Mouse (Mus musculus) liver, embryonic 14.5 days (tissue): ENCODE results near the gene Mcoln3. TPM values are rescaled to one million over a fixed set of nuclear protein-coding genes. Genes with fewer than 3 reads are reported as not detected.

Experiments used
- ATAC-seq: fragments of 200-750 bp; cut with Nextera tagmentation; 2 replicates; pipeline ENCODE4 v1.8.0; 2017; ENCODE audit warnings: moderate number of reproducible peaks, mild to moderate bottlenecking, moderate library complexity; ENCODE audit not compliant: insufficient read depth
- DNase-seq, 3 experiments: peaks; one replicate each; pipeline ENCODE4 v3.0.0-alpha.2; 2012 to 2013; ENCODE audit warnings: low read depth in 3 of 3, low spot score in 3 of 3
- H3K27ac ChIP-seq: fragments of 300-500 bp; sonication (generic); 2 replicates; pipeline ENCODE4 v1.5.1; 2014; ENCODE audit warnings: moderate library complexity, mild to moderate bottlenecking, control low read depth, inconsistent platforms
- H3K27me3 ChIP-seq: fragments of 300-500 bp; sonication (generic); 2 replicates; pipeline ENCODE4 v1.6.1; 2014; ENCODE audit warnings: mild to moderate bottlenecking, low read length, moderate library complexity; ENCODE audit not compliant: control insufficient read depth, insufficient read depth
- H3K36me3 ChIP-seq: fragments of 300-500 bp; sonication (generic); replicated peaks from 2 replicates; pipeline ENCODE4 v1.6.1; 2014; ENCODE audit warnings: low read depth; ENCODE audit not compliant: control insufficient read depth, insufficient read depth
- H3K4me1 ChIP-seq, 2 experiments: fragments of 200-500 bp in 1 of 2; fragments of 300-500 bp in 1 of 2; sonication (generic) in 1 of 2; replicated peaks; 2 replicates each; pipeline ENCODE4 v1.6.1; 2012 to 2014; ENCODE audit warnings: antibody characterized with exemption in 1 of 2, inconsistent platforms in 1 of 2, low read length in 1 of 2; ENCODE audit not compliant: control insufficient read depth in 2 of 2, insufficient read depth in 2 of 2
- H3K4me2 ChIP-seq: fragments of 300-500 bp; sonication (generic); 2 replicates; pipeline ENCODE4 v1.6.1; 2014; ENCODE audit warnings: low read depth, mild to moderate bottlenecking, control low read depth, moderate library complexity
- H3K4me3 ChIP-seq, 2 experiments: fragments of 200-500 bp in 1 of 2; fragments of 300-500 bp in 1 of 2; sonication (generic) in 1 of 2; 2 replicates each; pipeline ENCODE4 v1.5.1; 2012 to 2014; ENCODE audit warnings: low read depth in 2 of 2, low read length in 2 of 2, mild to moderate bottlenecking in 2 of 2, control low read depth in 1 of 2, inconsistent platforms in 1 of 2, moderate library complexity in 1 of 2; ENCODE audit not compliant: insufficient read depth in 1 of 2
- H3K9ac ChIP-seq: fragments of 300-500 bp; sonication (generic); replicated peaks from 2 replicates; pipeline ENCODE4 v1.6.1; 2014; ENCODE audit warnings: mild to moderate bottlenecking, control low read depth, moderate library complexity
- H3K9me3 ChIP-seq: fragments of 300-500 bp; sonication (generic); 2 replicates; pipeline ENCODE4 v1.6.1; 2016; ENCODE audit warnings: low read length, mixed read lengths; ENCODE audit not compliant: control insufficient read depth
- CTCF ChIP-seq: IDR thresholded peaks from 2 replicates; pipeline ENCODE4 v1.5.1; 2016; ENCODE audit warnings: antibody characterized with exemption, low read depth, control low read depth
- EP300 ChIP-seq: IDR thresholded peaks from 2 replicates; pipeline ENCODE4 v1.6.1; 2016; ENCODE audit warnings: antibody characterized with exemption, low read depth
- WGBS: fragments of 180-500 bp; shearing (Covaris S2); extraction: QIAGEN DNeasy Blood & Tissue Kit; methylation state at CpG from one replicate; pipeline ENCODE4 v1.1.7; 2014; ENCODE audit not compliant: insufficient replicate concordance; 5-methylcytosine and 5-hydroxymethylcytosine counted together
- polyA plus RNA-seq, 2 experiments: library from polyadenylated mRNA; depleted of rRNA in 1 of 2; stranded (reverse) in 1 of 2; unstranded in 1 of 2; fragments of >200 nt; fragmentation: Nextera tagmentation in 1 of 2; extraction: Ambion mirVana in 1 of 2; gene quantifications; 2 replicates each; pipeline versions ENCODE4 v1.2.1 to v1.2.3; 2012 to 2014

Gene Mcoln3
- polyA plus RNA-seq, 2 experiments = 0.11 to 0.25 TPM

- Histone ChIP-seq H3K4me1 (peaks cover 0 to 4% of the 10 kb centered on the region in 2 experiments; a peak in 2 of 4 replicates), H3K4me3 (no peak overlapping the region), H3K9me3 (no peaks in the 10 kb centered on the region), H3K36me3 (no peaks in the 10 kb centered on the region), H3K9ac (no peak overlapping the region), H3K27me3 (no peaks in the 10 kb centered on the region), H3K27ac (no peak overlapping the region), H3K4me2 (no peak overlapping the region)
- no peak for DNase-seq
- TF ChIP-seq EP300 = no peak
- no peak for TF ChIP-seq CTCF
- 75% methylated on average over 10 of the region's 10 CpGs for WGBS
- no peak for ATAC-seq
Measured at GRCm38 (mm10) chr3:146095066-146095465, 22.2 kb upstream of the Mcoln3 start.

GRCm38 (mm10) chr3:146096986-146097385 lies 20.3 kb upstream of the Mcoln3 start:
- DNase-seq = no peak
- Histone ChIP-seq H3K27me3 (no peaks in the 10 kb centered on the region), H3K36me3 (no peaks in the 10 kb centered on the region), H3K9ac (no peak overlapping the region), H3K4me1 (no peaks in the 10 kb centered on the region; a peak in 1 of 4 replicates), H3K9me3 (no peaks in the 10 kb centered on the region), H3K4me3 (no peak overlapping the region), H3K27ac (no peak overlapping the region), H3K4me2 (no peak overlapping the region)
- TF ChIP-seq CTCF = no peak
- no peak for ATAC-seq
- WGBS = 47% methylated on average over 7 of the region's 7 CpGs

GRCm38 (mm10) chr3:146097861-146098260 lies 19.4 kb upstream of the Mcoln3 start:
- H3K9ac ChIP-seq = no peak overlapping the region
- no peak overlapping the region for H3K4me2 ChIP-seq
- H3K27me3 ChIP-seq = no peaks in the 10 kb centered on the region
- DNase-seq (no peak), ATAC-seq (no peak)
- no peaks in the 10 kb centered on the region for H3K36me3 ChIP-seq
- no peak overlapping the region for H3K4me3 ChIP-seq
- no peaks in the 10 kb centered on the region for H3K4me1 ChIP-seq
- no peaks in the 10 kb centered on the region for H3K9me3 ChIP-seq
- WGBS = 72% methylated on average over 4 of the region's 4 CpGs
- TF ChIP-seq CTCF = no peak
- no peak for TF ChIP-seq EP300
- H3K27ac ChIP-seq = no peak overlapping the region

GRCm38 (mm10) chr3:146099925-146100324 lies 17.3 kb upstream of the Mcoln3 start:
- DNase-seq (no peak), ATAC-seq (no peak)

GRCm38 (mm10) chr3:146102049-146102448 lies 15.2 kb upstream of the Mcoln3 start:
- Histone ChIP-seq H3K4me1 (no peaks in the 10 kb centered on the region), H3K9ac (no peak overlapping the region), H3K9me3 (peaks cover 2% of the 10 kb centered on the region; the same call in 1 of the 2 replicates), H3K4me3 (no peak overlapping the region), H3K27me3 (no peaks in the 10 kb centered on the region; the same call in 1 of the 2 replicates), H3K4me2 (no peak overlapping the region), H3K27ac (no peak overlapping the region), H3K36me3 (no peaks in the 10 kb centered on the region)
- TF ChIP-seq CTCF = peak; percentile 56
- TF ChIP-seq EP300 = no peak
- ATAC-seq = no peak
- no peak for DNase-seq
- WGBS = 37% methylated on average over 6 of the region's 6 CpGs

More at GRCm38 (mm10) chr3:146099925-146100324, 17.3 kb upstream of the Mcoln3 start:
- no peak overlapping the region for H3K27ac ChIP-seq
- no peaks in the 10 kb centered on the region for H3K27me3 ChIP-seq
- no peaks in the 10 kb centered on the region for H3K9me3 ChIP-seq
- no peaks in the 10 kb centered on the region for H3K4me1 ChIP-seq
- H3K9ac ChIP-seq = no peak overlapping the region
- H3K4me2 ChIP-seq = no peak overlapping the region
- no peak overlapping the region for H3K4me3 ChIP-seq
- H3K36me3 ChIP-seq = no peaks in the 10 kb centered on the region
- TF ChIP-seq CTCF (no peak), EP300 (no peak)
